Mouse (Mus musculus) forebrain, postnatal 0 days (tissue): ENCODE data around the gene Atp6ap1l. TPM values are rescaled to one million over a fixed set of nuclear protein-coding genes. Genes with fewer than 3 reads are reported as not detected.
"Not testable (repeated sequence)": the region's sequence is repeated elsewhere in the genome, so short reads cannot be mapped to it uniquely, and the experiment has no call there.

Experiments
- ATAC-seq: fragments of 200-750 bp; cut with Nextera tagmentation; 2 replicates; pipeline ENCODE4 v1.8.0; 2017; ENCODE audit warnings: mild to moderate bottlenecking, moderate library complexity
- DNase-seq: peaks from one replicate; pipeline ENCODE4 v3.0.0-alpha.2; 2015
- H3K27ac ChIP-seq: fragments of 300-500 bp; sonication (generic); 2 replicates; pipeline ENCODE4 v1.5.1; 2014; ENCODE audit warnings: low read depth, mild to moderate bottlenecking, antibody characterized with exemption, low read length, moderate library complexity, mixed read lengths
- H3K27me3 ChIP-seq: fragments of 300-500 bp; sonication (generic); 2 replicates; pipeline ENCODE4 v1.6.1; 2014; ENCODE audit warnings: mild to moderate bottlenecking, low read length, mixed read lengths; ENCODE audit not compliant: insufficient read depth
- H3K36me3 ChIP-seq: fragments of 300-500 bp; sonication (generic); 2 replicates; pipeline ENCODE4 v1.6.1; 2014; ENCODE audit warnings: mild to moderate bottlenecking, moderate library complexity; ENCODE audit not compliant: insufficient read depth
- H3K4me1 ChIP-seq: fragments of 300-500 bp; sonication (generic); 2 replicates; pipeline ENCODE4 v1.6.1; 2014; ENCODE audit warnings: antibody characterized with exemption; ENCODE audit not compliant: insufficient read depth
- H3K4me2 ChIP-seq: fragments of 300-500 bp; sonication (generic); 2 replicates; pipeline ENCODE4 v1.6.1; 2014; ENCODE audit warnings: low read depth, mild to moderate bottlenecking, moderate library complexity
- H3K4me3 ChIP-seq: fragments of 300-500 bp; sonication (generic); 2 replicates; pipeline ENCODE4 v1.5.1; 2014; ENCODE audit warnings: low read depth, low read length, mixed read lengths
- H3K9ac ChIP-seq: fragments of 300-500 bp; sonication (generic); 2 replicates; pipeline ENCODE4 v1.6.1; 2014; ENCODE audit warnings: mild to moderate bottlenecking
- H3K9me3 ChIP-seq: fragments of 300-500 bp; sonication (generic); 2 replicates; pipeline ENCODE4 v1.6.1; 2016; ENCODE audit warnings: low read length
- CTCF ChIP-seq: sonication (generic); IDR thresholded peaks from 2 replicates; pipeline ENCODE4 v1.5.1; 2016; ENCODE audit warnings: antibody characterized with exemption, control low read depth, low read depth
- WGBS: fragments of 180-500 bp; shearing (Covaris S2); extraction: QIAGEN DNeasy Blood & Tissue Kit; methylation state at CpG from one replicate; pipeline ENCODE4 v1.1.7; 2014; 5-methylcytosine and 5-hydroxymethylcytosine counted together
- polyA plus RNA-seq: library from polyadenylated mRNA; unstranded; fragments of >200 nt; fragmentation: Nextera tagmentation; extraction: Ambion mirVana; gene quantifications from 2 replicates; pipeline ENCODE4 v1.2.1, GENCODE M21; 2015
- total RNA-seq: library from RNA; depleted of rRNA; stranded (reverse); fragments of >200 nt; gene quantifications from 2 replicates; pipeline ENCODE4 v1.2.3, GENCODE M21; 2014

The Atp6ap1l gene
- total and polyA plus RNA-seq, 2 experiments from 2014 or later = 7.4 to 7.5 TPM

DNA sequence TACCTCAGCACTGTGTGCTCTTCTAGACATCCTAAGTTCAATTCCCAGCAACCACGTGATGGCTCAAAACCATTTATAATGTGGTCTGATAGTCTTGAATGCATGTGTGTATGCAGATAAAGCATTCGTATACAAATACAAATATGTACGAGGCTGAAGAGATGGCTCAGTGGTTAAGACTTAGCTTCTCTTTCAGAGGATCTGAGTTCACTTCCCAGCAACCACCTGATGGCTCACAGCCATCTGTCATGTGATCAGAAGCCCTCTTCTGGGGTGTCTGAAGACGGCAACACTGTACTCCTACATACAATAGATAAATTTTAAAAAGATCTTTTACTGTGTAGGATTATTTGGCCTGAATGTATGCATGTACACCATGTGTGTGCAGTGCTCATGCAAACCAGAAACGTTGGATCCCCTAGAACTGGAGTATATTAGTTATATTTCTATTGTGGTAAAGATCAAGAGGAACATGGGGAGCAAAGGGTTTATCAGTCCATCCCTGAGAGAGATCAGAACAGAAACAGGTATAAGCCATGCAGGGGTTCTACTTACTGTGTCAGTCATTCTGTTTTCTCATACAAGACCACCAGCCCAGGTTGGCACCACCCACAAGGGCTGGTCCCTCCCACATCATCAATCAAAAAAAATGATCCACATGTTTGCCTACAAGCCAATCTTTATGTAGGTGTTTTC, 21.9 kb upstream of the Atp6ap1l start:
- Histone ChIP-seq H3K9me3 (no peaks in the 10 kb centered on the region), H3K27me3 (no peaks in the 10 kb centered on the region), H3K27ac (no peak overlapping the region), H3K9ac (no peak overlapping the region), H3K4me1 (0 out of 2 replicates have a peak, but pooled peaks cover 5% of the 10 kb centered on the region), H3K4me2 (no peak overlapping the region), H3K36me3 (peaks cover 25% of the 10 kb centered on the region), H3K4me3 (no peak overlapping the region)
- no peak for TF ChIP-seq CTCF
- no peak for DNase-seq
- 72% methylated on average over 5 of the region's 5 CpGs for WGBS
- ATAC-seq = no peak

- H3K9ac ChIP-seq = no peak overlapping the region
- no peak overlapping the region for H3K4me2 ChIP-seq
Observed at GRCm38 (mm10) chr13:90926125-90926765, 21.1 kb upstream of the Atp6ap1l start.

DNA sequence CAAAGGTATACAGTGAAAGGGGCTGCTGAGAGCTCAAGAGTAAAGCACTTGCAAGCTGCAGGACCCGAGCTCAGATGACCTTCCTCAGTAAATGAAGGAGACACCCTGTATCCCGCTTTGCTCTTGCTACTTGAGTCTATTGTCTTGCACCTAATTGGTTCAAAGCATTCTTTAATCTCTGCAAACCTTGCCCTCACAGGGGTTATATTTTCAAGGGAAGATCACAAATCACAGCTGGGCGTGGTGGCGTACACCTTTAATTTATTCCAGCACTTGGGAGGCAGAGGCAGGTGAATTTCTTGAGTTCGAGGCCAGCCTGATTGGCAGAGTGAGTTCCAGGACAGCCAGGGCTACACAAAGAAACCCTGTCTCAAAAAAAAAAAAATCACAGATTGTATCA, 20.0 kb upstream of the Atp6ap1l start:
- Histone ChIP-seq H3K9ac (no peak overlapping the region), H3K4me2 (no peak overlapping the region), H3K27ac (no peak overlapping the region), H3K9me3 (no peaks in the 10 kb centered on the region), H3K36me3 (peaks cover 25% of the 10 kb centered on the region), H3K4me3 (no peak overlapping the region), H3K4me1 (0 out of 2 replicates have a peak, but pooled peaks cover 5% of the 10 kb centered on the region), H3K27me3 (no peaks in the 10 kb centered on the region)
- DNase-seq (no peak), ATAC-seq (no peak)
- no peak for TF ChIP-seq CTCF
- WGBS = 82% methylated on average over 5 of the region's 5 CpGs

More at GRCm38 (mm10) chr13:90926125-90926765, 21.1 kb upstream of the Atp6ap1l start:
- ATAC-seq (no peak), DNase-seq (no peak)
- Histone ChIP-seq H3K9me3 (no peaks in the 10 kb centered on the region), H3K4me3 (no peak overlapping the region), H3K27ac (no peak overlapping the region), H3K27me3 (no peaks in the 10 kb centered on the region), H3K4me1 (0 out of 2 replicates have a peak, but pooled peaks cover 5% of the 10 kb centered on the region), H3K36me3 (peaks cover 25% of the 10 kb centered on the region)
- WGBS = 81% methylated on average over 7 of the region's 7 CpGs
- no peak for TF ChIP-seq CTCF

DNA sequence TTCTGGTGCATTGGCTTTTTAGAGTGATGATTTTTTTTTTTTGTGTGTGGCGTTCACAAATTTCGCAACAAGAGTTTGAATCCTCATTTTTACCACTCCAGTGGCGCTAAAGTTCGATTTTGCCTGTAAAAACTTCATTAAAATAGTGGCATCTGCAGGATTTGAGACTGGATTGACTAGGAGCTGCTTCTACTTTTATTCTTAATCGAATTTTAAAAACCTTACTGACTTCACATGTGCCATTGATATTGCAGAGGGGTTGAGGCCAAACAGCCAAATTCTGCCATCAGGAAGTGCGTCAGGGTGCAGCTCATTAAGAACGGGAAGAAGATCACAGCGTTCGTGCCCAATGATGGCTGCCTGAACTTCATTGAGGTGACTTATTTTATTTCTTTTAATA, 18.9 kb upstream of the Atp6ap1l start:
- H3K27ac ChIP-seq = no peak overlapping the region
- 0 out of 2 replicates have a peak, but pooled peaks cover 5% of the 10 kb centered on the region for H3K4me1 ChIP-seq
- H3K27me3 ChIP-seq = no peaks in the 10 kb centered on the region
- H3K4me2 ChIP-seq = peak overlapping the region; percentile 69
- peak overlapping the region; percentile 70 for H3K4me3 ChIP-seq
- ATAC-seq (no peak), DNase-seq (no peak)
- H3K36me3 ChIP-seq = peaks cover 25% of the 10 kb centered on the region
- whole genome bisulfite sequencing = 53% methylated on average over 9 of the region's 9 CpGs
- no peak for TF ChIP-seq CTCF
- H3K9me3 ChIP-seq = no peaks in the 10 kb centered on the region
- H3K9ac ChIP-seq = peak overlapping the region; percentile 93

DNA sequence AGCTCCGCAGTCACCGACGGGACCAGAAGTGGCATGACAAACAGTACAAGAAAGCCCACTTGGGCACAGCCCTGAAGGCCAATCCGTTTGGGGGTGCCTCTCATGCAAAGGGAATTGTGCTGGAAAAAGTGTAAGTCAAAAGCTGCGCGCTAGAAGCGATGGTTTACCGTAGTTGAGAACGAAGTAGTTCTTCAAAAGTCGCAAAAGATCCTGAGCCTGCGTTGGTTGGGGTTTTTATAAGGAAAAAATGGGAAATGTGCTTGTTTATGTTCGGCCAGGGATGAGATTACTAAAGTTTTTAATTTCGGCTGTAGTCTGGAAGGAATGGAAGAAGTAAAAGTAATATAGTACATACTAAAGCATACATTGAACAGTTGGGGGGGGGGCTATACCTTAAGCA, 18.5 kb upstream of the Atp6ap1l start:
- ATAC-seq, H3K27ac ChIP-seq, H3K9me3 ChIP-seq, H3K27me3 ChIP-seq, H3K4me1 ChIP-seq: not testable (repeated sequence)
- Histone ChIP-seq H3K4me3 (peak overlapping the region; percentile 70), H3K36me3 (peaks cover 23% of the 10 kb centered on the region), H3K4me2 (peak overlapping the region; percentile 69), H3K9ac (peak overlapping the region; percentile 93)
- WGBS = under 1% methylated on average over 13 of the region's 13 CpGs
- peak; percentile 35 for DNase-seq

GRCm38 (mm10) chr13:90922751-90923612, 17.8 kb upstream of the Atp6ap1l start, which contains the start of gene Rps23:
Gene Rps23 (plus strand): TSS chr13:90922958.
- ATAC-seq = peak; percentile 97
- H3K27me3 ChIP-seq = no peaks in the 10 kb centered on the region
- H3K4me3 ChIP-seq = peak within 1 kb of the TSS; percentile 70
- peak within 1 kb of the TSS; percentile 69 for H3K4me2 ChIP-seq
- no peaks in the 10 kb centered on the region for H3K9me3 ChIP-seq
- H3K27ac ChIP-seq = peak within 1 kb of the TSS; percentile 85
- DNase-seq = peak; percentile 97
- peaks cover 21% of the 10 kb centered on the region for H3K36me3 ChIP-seq
- WGBS = under 1% methylated on average over 57 of the region's 57 CpGs
- 0 out of 2 replicates have a peak, but pooled peaks cover 5% of the 10 kb centered on the region for H3K4me1 ChIP-seq
- no peak for TF ChIP-seq CTCF
- H3K9ac ChIP-seq = peak within 1 kb of the TSS; percentile 93
